Mouse (Mus musculus): Measurements from ENCODE around the gene Dip2b. TPM values are rescaled to one million over a fixed set of nuclear protein-coding genes. Genes with fewer than 3 reads are reported as not detected.
A peak's percentile ranks its signal among the peaks of the same experiment; 100 is the strongest.

Gene Dip2b
- total and polyA plus RNA-seq, 2 experiments from 2014 or later, result 8.3 to 40.6 TPM

DNA sequence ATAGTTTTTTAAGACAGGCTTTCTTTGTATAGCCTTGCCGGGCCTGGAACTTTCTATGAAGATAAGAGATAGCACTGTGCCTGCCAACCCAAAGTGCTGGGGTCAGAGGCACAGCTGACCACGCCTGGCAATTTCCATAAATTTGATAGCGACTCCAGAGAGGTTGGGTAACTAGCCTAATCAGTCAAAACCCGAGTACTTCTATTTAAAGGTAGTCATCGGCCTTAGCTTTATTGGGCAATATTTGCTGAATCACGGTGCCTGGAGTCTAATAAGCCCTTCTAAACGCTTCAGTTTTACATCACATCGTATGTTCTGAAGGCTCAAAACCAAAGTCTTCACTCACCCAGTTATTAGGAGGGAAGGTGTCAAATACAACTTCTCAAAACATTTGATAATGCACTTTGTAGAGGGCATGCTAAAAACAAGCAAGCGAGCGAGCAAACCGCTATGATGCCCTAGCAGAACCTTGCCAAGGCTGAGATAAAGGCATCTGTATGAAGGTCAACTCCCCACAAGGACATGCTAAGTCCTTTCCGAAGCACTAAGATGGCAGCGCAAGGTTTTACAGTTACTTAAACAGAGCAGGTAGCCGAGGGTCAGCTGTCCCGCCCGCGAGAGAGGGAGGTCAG, 188.7 kb downstream of the Dip2b start:
- TF ChIP-seq CTCF (IDR thresholded peaks at IDR 0.05; ENCODE audit: low read depth), result 0 out of 2 replicates have a peak, but pooled peaks have one; percentile 8
- H3K4me1 ChIP-seq (ENCODE audit: insufficient read depth), result 0 out of 2 replicates have a peak, but pooled peaks cover 9% of the 10 kb centered on the region
- DNase-seq (no peak), ATAC-seq (peak; percentile 50)
- H3K9me3 ChIP-seq (ENCODE audit: low read length), result no peaks in the 10 kb centered on the region
- H3K27me3 ChIP-seq (ENCODE audit: insufficient read depth, low read length), result no peaks in the 10 kb centered on the region
- H3K4me3 ChIP-seq (ENCODE audit: low read depth, low read length), result peak overlapping the region; percentile 93
- 4% methylated on average over 17 of the region's 17 CpGs for WGBS
- H3K36me3 ChIP-seq (ENCODE audit: insufficient read depth), result no peaks in the 10 kb centered on the region
- H3K9ac ChIP-seq, result peak overlapping the region; percentile 98
- H3K27ac ChIP-seq (ENCODE audit: low read depth, low read length), result peak overlapping the region; percentile 100
- H3K4me2 ChIP-seq (ENCODE audit: low read depth), result peak overlapping the region; percentile 51

DNA sequence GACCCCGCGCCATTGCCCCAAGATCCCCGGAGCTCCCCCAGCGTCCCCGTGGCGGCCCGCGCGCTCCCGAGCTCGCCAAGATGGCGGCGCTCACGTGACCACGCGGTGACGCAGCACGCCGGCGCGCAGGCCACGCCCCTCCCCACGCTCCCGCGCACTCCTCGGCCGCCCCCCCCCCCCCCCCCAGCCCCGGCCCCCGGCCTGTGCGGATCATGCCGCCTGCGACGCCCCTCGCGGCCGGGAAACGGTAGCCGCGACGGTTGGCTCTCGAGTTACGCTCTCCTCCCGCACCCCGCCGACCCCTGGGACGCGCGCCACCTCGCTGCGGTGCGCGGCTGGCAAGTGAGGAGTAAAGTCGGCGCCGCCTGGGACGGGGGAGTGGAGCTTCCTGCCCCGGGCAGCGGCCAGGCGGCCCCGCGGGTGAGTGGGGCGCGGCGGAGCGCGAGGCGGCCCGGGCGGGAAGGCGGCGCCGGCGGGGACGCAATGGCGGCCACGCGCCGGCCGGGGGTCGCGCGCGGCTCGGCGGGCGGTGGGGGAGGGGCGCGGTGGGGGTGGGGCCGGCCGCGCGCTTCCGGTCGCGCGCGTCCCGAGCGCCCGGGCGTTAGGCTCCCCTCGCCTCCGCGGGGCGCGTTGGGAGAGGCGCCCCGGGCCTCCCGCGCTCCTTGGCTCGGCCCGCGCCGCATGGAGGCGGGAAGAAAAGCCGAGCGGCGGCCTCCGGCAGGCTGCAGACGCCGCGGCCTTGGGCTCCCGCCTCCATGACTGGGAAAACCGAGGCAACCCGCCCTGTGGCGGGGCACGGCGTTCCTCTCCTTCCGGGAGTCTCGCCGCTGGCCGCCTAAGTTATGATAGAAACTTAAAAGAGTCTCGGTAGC, 189.4 kb downstream of the Dip2b start, which contains the start of gene Atf1:
Gene Atf1 (plus strand): TSS at position 157 of the 872 bp plus-strand sequence.
- TF ChIP-seq CTCF (IDR thresholded peaks at IDR 0.05; ENCODE audit: low read depth), result peak; percentile 36
- H3K27me3 ChIP-seq (ENCODE audit: insufficient read depth, low read length), result no peaks in the 10 kb centered on the region

DNA sequence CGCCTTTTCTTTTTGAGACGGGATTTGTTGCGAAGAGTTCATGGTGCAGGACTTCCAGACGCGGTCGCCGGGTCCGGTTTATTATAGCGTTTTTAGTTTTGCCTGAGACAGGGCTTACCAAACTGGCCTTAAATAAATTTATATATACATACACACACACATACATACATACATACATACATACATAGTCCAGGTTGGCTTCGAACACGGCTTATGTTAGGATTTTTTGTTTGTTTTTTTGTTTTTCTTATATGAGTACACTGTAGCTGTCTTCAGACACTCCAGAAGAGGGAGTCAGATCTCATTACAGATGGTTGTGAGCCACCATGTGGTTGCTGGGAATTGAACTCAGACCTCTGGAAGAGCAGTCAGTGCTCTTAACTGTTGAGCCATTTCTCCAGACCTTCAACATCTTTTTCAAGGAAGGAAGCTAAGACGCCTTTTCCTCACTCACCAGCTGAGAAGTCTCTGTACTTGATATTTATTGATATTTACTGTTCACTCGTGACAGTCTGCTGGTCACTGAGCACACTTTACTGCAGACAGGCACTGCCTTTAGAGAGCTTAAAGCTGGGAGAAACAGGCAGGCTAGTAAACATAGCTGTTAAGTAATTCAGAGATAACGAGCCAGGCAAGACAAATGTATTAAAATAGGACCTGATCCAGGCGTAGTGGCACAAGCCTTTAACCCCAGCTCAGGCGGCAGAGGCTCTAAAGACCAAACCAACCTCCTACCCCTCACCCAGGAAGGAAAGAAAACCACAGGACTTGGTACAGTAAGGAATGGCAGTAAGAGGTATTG, 190.3 kb downstream of the Dip2b start:
- peak overlapping the region; percentile 93 for H3K4me3 ChIP-seq (ENCODE audit: low read depth, low read length)
- H3K27me3 ChIP-seq (ENCODE audit: insufficient read depth, low read length), result no peaks in the 10 kb centered on the region
- H3K4me1 ChIP-seq (ENCODE audit: insufficient read depth), result 0 out of 2 replicates have a peak, but pooled peaks cover 9% of the 10 kb centered on the region
- TF ChIP-seq CTCF (IDR thresholded peaks at IDR 0.05; ENCODE audit: low read depth), result peak; percentile 44
- 0 out of 2 replicates have a peak, but pooled peaks have one; percentile 8 for ATAC-seq
- peak overlapping the region; percentile 51 for H3K4me2 ChIP-seq (ENCODE audit: low read depth)
- H3K9ac ChIP-seq, result peak overlapping the region; percentile 98
- WGBS, result 13% methylated on average over 16 of the region's 16 CpGs
- DNase-seq, result peak; percentile 18
- peak overlapping the region; percentile 100 for H3K27ac ChIP-seq (ENCODE audit: low read depth, low read length)
- H3K9me3 ChIP-seq (ENCODE audit: low read length), result no peaks in the 10 kb centered on the region
- no peaks in the 10 kb centered on the region; the same call in 1 of the 2 replicates for H3K36me3 ChIP-seq (ENCODE audit: insufficient read depth)

More for the DNA sequence above, 189.4 kb downstream of the Dip2b start, which contains the start of gene Atf1:
- Histone ChIP-seq H3K9ac (peak within 1 kb of the TSS; percentile 98), H3K27ac (ENCODE audit: low read depth, low read length) (peak within 1 kb of the TSS; percentile 100), H3K4me3 (ENCODE audit: low read depth, low read length) (peak within 1 kb of the TSS; percentile 93), H3K4me2 (ENCODE audit: low read depth) (peak within 1 kb of the TSS; percentile 51), H3K4me1 (ENCODE audit: insufficient read depth) (0 out of 2 replicates have a peak, but pooled peaks cover 9% of the 10 kb centered on the region), H3K36me3 (ENCODE audit: insufficient read depth) (no peaks in the 10 kb centered on the region), H3K9me3 (ENCODE audit: low read length) (no peaks in the 10 kb centered on the region)
- under 1% methylated on average over 80 of the region's 133 CpGs for WGBS
- ATAC-seq, result peak; percentile 88
- peak; percentile 96 for DNase-seq

DNA sequence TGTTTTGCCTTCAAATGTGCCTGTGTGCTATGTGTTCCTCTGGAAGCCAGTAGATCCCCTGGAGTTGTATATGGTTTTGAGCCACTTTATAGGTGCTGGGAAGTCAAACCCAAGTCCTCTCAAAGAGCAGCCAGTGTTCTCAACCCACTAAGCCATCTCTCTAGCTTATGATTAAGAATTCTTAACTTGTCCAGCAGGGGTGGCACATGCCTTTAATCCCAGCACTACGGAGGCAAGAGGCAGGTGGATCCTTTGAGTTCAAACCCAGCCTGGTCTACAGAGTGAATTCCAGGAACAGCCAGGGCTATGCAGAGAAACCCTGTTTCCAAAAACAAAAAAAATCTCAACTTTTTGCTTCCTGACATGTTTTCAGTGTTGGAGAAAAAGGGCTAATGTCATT, 192.2 kb downstream of the Dip2b start:
- H3K27me3 ChIP-seq (ENCODE audit: insufficient read depth, low read length), result no peaks in the 10 kb centered on the region
- WGBS, result 69% methylated on average over 1 of the region's 1 CpGs
- no peak overlapping the region for H3K4me2 ChIP-seq (ENCODE audit: low read depth)
- no peak for TF ChIP-seq CTCF (IDR thresholded peaks at IDR 0.05; ENCODE audit: low read depth)
- H3K27ac ChIP-seq (ENCODE audit: low read depth, low read length), result no peak overlapping the region
- H3K4me1 ChIP-seq (ENCODE audit: insufficient read depth), result 0 out of 2 replicates have a peak, but pooled peaks cover 9% of the 10 kb centered on the region
- H3K36me3 ChIP-seq (ENCODE audit: insufficient read depth), result peaks cover 11% of the 10 kb centered on the region
- no peak overlapping the region for H3K9ac ChIP-seq
- H3K4me3 ChIP-seq (ENCODE audit: low read depth, low read length), result no peak overlapping the region
- no peak for ATAC-seq
- H3K9me3 ChIP-seq (ENCODE audit: low read length), result no peaks in the 10 kb centered on the region
- DNase-seq, result no peak

DNA sequence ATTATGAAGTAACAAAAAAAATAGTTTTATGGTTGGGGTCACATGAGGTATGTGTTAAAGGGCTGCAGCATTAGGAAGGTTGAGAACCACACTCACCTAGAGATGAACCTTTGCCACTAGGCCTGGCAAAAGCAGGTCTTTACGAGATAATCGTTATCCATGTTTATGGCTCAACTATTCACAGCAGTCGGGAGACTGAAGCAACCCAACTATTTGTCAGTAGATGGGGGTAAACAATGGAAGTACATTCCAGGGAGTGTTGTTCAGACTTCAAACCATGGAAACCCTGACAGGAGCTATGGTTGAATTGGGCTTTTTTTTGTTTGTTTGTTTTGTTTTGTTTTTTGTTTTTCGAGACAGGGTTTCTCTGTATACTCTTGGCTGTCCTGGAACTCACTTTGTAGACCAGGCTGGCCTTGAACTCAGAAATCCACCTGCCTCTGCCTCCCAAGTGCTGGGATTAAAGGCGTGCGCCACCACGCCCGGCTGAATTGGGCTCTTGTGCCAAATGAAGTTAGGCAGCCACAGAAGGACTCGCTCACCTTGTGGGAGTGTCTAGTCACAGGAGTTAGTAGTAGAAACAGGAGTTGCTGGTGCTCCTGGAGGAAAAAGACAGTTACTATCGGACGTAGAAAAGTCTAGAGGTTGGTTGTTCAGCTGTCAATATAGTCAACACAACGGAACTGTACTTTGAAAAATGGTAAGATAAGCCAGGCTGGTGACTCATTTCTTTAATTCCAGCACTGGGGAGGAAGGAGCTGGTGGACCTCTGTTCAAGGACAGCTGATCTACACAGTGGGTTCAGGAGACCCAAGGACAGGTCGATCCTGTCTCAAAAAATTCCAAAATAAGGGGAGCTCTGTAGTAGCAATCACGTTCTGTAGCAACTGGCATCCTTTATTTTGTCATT, 193.4 kb downstream of the Dip2b start:
- no peak for TF ChIP-seq CTCF (IDR thresholded peaks at IDR 0.05; ENCODE audit: low read depth)
- Histone ChIP-seq H3K9ac (no peak overlapping the region), H3K4me1 (ENCODE audit: insufficient read depth) (0 out of 2 replicates have a peak, but pooled peaks cover 8% of the 10 kb centered on the region), H3K4me3 (ENCODE audit: low read depth, low read length) (no peak overlapping the region), H3K9me3 (ENCODE audit: low read length) (no peaks in the 10 kb centered on the region), H3K27me3 (ENCODE audit: insufficient read depth, low read length) (no peaks in the 10 kb centered on the region), H3K27ac (ENCODE audit: low read depth, low read length) (no peak overlapping the region), H3K36me3 (ENCODE audit: insufficient read depth) (peaks cover 20% of the 10 kb centered on the region), H3K4me2 (ENCODE audit: low read depth) (no peak overlapping the region)
- ATAC-seq, result no peak
- DNase-seq, result no peak
- WGBS, result 86% methylated on average over 14 of the region's 14 CpGs
